Mouse (Mus musculus) kidney, postnatal 4 days (tissue): Measurements from ENCODE around the gene Tmem145.
"Not testable (repeated sequence)": the region's sequence is repeated elsewhere in the genome, so short reads cannot be mapped to it uniquely, and the experiment has no call there.

ENCODE experiments used
- DNase-seq, 2 experiments: peaks; one replicate each; pipeline ENCODE4 v3.0.0; 2021; ENCODE audit warnings: mixed read lengths in 2 of 2

Gene Tmem145

GRCm38 (mm10) chr7:25294960-25295722, 10.8 kb upstream of the Tmem145 start:
- DNase-seq = peak in 1 of 2 experiments; percentile 5

DNA sequence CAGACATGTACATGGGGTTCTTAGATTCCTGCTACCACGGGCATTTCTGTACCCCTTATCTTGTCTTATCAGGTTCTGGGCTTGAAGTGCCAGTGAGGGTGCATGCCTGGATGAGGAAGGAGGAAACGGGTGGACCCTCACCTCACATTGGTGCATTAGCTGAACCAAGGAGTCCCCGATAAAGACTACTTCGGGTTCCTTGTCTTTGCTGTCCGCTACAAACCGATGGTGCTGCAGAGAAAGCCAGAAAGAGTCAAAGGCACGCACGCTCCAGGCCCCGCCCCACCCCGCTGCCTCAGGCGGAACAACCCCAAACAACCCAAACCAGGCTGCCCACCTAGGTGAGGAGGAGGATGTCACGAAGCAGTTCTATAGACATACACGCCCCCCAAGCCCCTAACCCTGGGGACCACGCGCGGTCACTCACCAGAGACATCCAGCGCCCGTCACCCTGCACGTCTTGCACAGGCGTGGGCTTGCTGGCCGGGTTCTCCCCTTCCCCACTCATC, 8.9 kb upstream of the Tmem145 start:
- DNase-seq = peak; percentile 70 to 76

- DNase-seq = peak; percentile 89 to 93
Measured at GRCm38 (mm10) chr7:25297454-25298325, 8.2 kb upstream of the Tmem145 start, which contains the start of gene Pafah1b3. TSS of gene Pafah1b3 (minus strand) at chr7:25297986.

DNA sequence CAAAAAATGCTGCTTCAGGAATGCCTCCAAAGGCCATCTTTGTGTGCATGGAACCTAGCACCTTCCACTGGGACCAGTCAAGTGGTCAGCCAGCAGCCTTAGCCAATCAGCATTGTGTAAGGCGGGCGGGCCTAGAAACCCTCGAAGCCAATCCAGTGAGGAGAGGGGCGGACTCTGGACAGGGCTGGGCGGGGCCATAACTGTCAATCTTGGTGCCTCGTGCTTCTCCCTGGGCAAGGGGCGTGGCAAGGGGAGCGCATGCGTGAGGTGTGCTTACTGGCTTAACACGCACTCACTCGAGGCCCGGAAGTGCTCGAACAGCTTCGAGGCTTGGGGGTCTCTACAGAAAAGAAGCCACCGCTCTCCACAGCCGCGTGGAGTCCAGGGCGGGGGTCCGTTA, 4.8 kb upstream of the Tmem145 start, which contains the start of gene Prr19:
Gene Prr19 (plus strand): TSS at position 349 of the 400 bp plus-strand sequence.
- DNase-seq = peak; percentile 57 to 70

GRCm38 (mm10) chr7:25303003-25303684, 2.8 kb upstream of the Tmem145 start:
- DNase-seq = no peak

DNA sequence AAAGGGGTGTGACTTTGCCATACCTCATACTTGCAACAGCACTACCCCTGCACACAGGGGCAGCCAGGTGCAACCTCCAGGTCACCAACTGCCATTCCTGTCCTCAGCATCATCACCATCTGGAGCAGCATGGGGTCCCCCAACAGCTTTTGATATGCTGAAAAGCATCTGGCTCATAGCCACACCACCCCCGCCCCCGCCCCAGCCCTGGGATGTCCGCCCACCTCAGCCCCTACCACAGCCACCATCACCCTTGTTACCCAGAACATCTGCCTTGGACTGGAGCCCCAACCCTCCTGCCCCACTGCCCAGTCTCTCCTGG, 2.3 kb upstream of the Tmem145 start:
- no peak for DNase-seq

GRCm38 (mm10) chr7:25305481-25305880, 425 bp upstream of the Tmem145 start:
- DNase-seq = no peak

DNA sequence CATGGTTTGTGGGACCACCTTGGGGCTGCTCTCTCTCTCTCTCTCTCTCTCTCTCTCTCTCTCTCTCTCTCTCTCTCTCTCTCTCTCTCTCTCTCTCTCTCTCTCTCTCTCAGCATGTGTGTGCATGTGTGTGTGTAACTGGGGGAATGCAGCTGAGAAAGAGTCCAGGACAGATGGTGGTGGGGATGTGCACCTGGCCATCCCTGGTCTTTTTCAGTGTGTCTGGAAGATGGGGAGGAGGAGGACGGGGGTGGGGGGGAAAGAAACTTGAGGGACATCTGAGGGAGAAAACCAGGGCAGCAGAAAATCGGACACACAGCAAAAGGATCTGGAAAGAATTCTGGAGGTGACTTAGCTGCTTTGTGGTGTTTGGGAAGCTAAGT, 699 bp downstream of the Tmem145 start:
- no peak for DNase-seq

GRCm38 (mm10) chr7:25308702-25309318, 2.9 kb downstream of the Tmem145 start:
- no peak for DNase-seq

GRCm38 (mm10) chr7:25309425-25309824, 3.5 kb downstream of the Tmem145 start:
- DNase-seq = no peak

DNA sequence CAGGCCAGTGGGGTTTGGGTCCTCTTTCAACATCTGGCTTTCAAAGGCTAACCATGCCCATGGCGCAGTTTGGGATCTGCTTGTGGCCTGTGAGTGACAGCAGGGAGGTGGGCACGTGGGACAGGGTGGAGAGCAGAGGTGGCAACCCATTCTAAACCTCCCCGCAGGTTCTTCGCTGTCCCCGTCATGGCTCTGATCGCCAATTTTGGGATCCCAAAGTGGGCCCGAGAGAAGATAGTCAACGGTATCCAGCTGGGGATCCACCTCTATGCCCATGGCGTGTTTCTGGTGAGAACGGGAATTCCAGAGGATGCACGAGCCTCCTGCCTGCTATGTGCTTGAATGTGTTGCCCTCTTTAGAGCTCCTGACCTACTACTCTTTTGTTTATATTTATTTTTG, 5.3 kb downstream of the Tmem145 start:
- no peak for DNase-seq

DNA sequence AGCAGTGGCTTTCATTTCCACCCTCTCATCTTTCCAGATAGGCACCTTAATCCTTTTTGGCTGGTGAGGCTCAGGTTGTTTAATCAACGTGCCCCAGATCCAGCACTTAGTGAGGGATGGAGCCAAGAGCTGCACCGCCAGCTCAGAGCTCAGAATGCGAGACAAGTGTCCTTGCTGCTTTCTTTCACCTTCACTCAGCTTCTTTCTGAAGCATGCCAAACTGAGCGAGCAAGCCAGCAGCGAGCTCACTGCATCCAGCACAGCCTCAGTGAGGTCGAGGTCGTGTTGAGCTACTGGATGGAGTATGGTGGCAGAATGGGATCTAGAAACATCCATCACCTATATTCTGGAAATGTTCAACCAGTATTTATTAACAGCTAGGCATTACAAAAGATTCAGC, 7.4 kb downstream of the Tmem145 start:
- no peak for DNase-seq

DNA sequence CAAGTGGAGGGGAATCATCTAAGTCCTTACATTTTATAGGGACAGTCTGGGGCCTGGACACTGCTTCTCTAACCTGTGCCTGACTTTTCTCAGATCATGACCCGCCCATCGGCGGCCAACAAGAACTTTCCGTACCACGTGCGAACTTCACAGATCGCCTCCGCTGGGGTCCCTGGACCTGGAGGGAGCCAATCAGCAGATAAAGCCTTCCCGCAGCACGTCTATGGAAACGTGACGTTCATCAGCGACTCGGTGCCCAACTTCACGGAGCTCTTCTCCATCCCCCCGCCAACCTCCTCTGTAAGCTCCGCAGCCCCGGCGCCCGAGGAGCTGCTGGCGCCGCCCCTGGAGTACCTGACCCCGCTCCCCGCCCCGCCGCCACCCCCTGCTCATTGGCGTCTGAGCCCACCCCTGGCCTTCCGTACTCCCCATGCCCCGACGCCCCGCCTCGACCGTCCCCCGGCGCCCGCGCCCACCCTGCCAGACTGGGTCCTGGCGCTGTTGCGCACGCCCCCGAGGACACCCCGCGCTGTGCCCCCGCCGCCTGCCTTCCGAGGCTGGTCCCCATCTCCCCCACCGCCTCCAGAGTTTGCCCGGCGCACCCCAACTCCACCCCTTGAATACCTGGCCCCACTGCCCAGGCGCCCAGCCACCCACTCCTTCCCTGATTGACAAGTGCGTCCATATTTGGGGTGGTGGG, 8.8 kb downstream of the Tmem145 start:
- no peak for DNase-seq

GRCm38 (mm10) chr7:25315306-25316041, 9.6 kb downstream of the Tmem145 start:
- DNase-seq = peak; percentile 45 to 50

DNA sequence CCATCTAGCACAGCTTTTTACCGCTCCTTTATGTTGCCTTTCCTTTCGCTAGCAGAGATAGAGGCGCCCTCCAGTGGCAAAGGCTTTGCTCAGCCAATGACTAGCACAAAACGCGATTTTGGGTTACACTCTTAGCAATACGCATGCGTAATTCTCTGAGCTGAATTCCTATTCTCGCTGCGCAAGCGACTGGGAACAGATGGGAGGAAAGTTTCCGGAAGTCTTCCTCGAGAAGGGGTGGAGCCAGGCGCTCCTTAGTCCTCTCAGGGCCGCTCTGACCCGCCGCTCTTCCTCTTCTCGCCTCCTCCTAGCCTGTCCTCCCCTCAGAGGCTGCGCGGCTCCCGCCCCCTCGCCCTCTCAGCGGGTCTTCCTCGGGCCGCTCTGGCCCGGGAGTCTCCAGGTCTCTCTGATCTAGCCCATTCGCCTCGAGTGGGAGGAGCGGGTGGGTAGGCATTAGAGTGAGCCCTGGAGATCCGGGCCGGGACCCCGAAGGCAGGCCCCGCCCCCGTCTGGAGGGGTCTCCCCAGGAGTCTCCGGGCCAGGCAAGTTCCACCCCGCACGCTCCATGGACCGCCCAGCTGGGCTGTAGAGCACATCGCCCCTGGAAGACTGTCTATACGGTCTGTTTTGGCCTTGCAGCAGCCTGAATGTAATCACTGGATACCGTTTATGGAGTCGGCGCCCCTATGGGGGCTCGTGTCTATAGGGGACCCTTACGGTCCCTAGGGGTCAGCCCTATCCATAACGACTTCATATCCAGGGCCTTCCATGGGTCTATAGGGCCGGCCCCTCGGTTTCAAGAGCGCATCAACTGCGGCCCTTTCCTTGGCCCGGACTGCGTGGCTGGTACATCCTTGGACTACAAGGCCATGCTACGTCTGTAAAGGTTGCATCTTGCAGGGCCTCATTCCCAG, 10.9 kb downstream of the Tmem145 start, which contains the start of gene Megf8:
Gene Megf8 (plus strand): TSS at position 633 of the 914 bp plus-strand sequence.
- DNase-seq = peak; percentile 98

GRCm38 (mm10) chr7:25317446-25317999, 11.6 kb downstream of the Tmem145 start:
- DNase-seq = peak; percentile 35 to 42

- DNase-seq = peak; percentile 80 to 85
Measured at GRCm38 (mm10) chr7:25322058-25322484, 16.2 kb downstream of the Tmem145 start.

GRCm38 (mm10) chr7:25323219-25323618, 17.3 kb downstream of the Tmem145 start:
- DNase-seq = no peak

- DNase-seq = not testable (repeated sequence)
Measured at GRCm38 (mm10) chr7:25325431-25325830, 19.5 kb downstream of the Tmem145 start.

DNA sequence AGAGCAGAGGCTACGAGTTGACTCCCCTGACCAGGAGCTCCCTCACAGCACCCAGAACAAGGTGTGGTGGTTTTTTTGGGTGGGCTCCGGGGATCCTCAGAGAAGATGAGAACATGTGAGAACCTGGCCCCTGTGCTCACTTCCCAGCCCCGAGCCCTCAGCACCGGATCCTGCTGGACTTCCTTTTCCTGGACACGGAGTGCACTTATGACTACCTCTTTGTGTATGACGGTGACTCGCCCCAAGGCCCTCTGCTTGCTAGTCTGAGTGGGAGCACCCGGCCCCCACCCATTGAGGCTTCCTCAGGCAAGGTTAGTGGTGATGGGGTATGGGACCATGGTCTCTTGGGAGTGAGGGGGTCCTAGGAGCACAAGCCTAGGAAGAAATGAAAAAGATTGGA, 20.3 kb downstream of the Tmem145 start:
- peak in 1 of 2 experiments; percentile 22 for DNase-seq
